Mouse (Mus musculus) hindbrain, embryonic 16.5 days (tissue): Measurements from ENCODE around the gene Cops4. TPM values are rescaled to one million over a fixed set of nuclear protein-coding genes. Genes with fewer than 3 reads are reported as not detected.

ENCODE experiments used
- ATAC-seq: fragments of 200-750 bp; cut with Nextera tagmentation; 2 replicates; pipeline ENCODE4 v1.8.0; 2017; ENCODE audit warnings: moderate TSS enrichment, moderate library complexity
- H3K27ac ChIP-seq: fragments of 300-500 bp; sonication (generic); 2 replicates; pipeline ENCODE4 v1.5.1; 2014; ENCODE audit warnings: low read depth, mild to moderate bottlenecking, control low read depth, low read length, moderate library complexity
- H3K27me3 ChIP-seq: fragments of 300-500 bp; sonication (generic); replicated peaks from 2 replicates; pipeline ENCODE4 v1.6.1; 2014; ENCODE audit warnings: low read length; ENCODE audit not compliant: control insufficient read depth, insufficient read depth
- H3K36me3 ChIP-seq: fragments of 300-500 bp; sonication (generic); 2 replicates; pipeline ENCODE4 v1.6.1; 2014; ENCODE audit warnings: mild to moderate bottlenecking, low read length, moderate library complexity, mixed read lengths; ENCODE audit not compliant: control insufficient read depth, insufficient read depth
- H3K4me1 ChIP-seq: fragments of 300-500 bp; sonication (generic); 2 replicates; pipeline ENCODE4 v1.6.1; 2014; ENCODE audit warnings: low read depth, low read length; ENCODE audit not compliant: control insufficient read depth, insufficient read depth
- H3K4me2 ChIP-seq: fragments of 300-500 bp; sonication (generic); 2 replicates; pipeline ENCODE4 v1.6.1; 2014; ENCODE audit warnings: mild to moderate bottlenecking, low read length, control low read depth, moderate library complexity
- H3K4me3 ChIP-seq: fragments of 300-500 bp; sonication (generic); 2 replicates; pipeline ENCODE4 v1.5.1; 2014; ENCODE audit warnings: mild to moderate bottlenecking, low read length, control low read depth, moderate library complexity
- H3K9ac ChIP-seq: fragments of 300-500 bp; sonication (generic); 2 replicates; pipeline ENCODE4 v1.6.1; 2014; ENCODE audit warnings: low read depth, mild to moderate bottlenecking, control low read depth, low read length, moderate library complexity
- H3K9me3 ChIP-seq: fragments of 300-500 bp; sonication (generic); 2 replicates; pipeline ENCODE4 v1.6.1; 2014; ENCODE audit warnings: mild to moderate bottlenecking, low read length, moderate library complexity; ENCODE audit not compliant: control insufficient read depth
- WGBS: fragments of 180-500 bp; shearing (Covaris S2); extraction: QIAGEN DNeasy Blood & Tissue Kit; methylation state at CpG from one replicate; pipeline ENCODE4 v1.1.7; 2014; 5-methylcytosine and 5-hydroxymethylcytosine counted together
- polyA plus RNA-seq: library from polyadenylated mRNA; unstranded; fragments of >200 nt; fragmentation: Nextera tagmentation; extraction: Ambion mirVana; gene quantifications from 2 replicates; pipeline ENCODE4 v1.2.1, GENCODE M21; 2015

Cops4 gene
- 170 and 173 TPM in 2 replicates for polyA plus RNA-seq

GRCm38 (mm10) chr5:100518049-100519026, at the start of gene Cops4:
Cops4 (plus strand) TSS chr5:100518309.
- WGBS = under 1% methylated on average over 64 of the region's 64 CpGs
- peak; percentile 100 for ATAC-seq

GRCm38 (mm10) chr5:100476328-100476727, 41.8 kb upstream of the Cops4 start:
- Histone ChIP-seq H3K9ac (no peak overlapping the region), H3K9me3 (no peaks in the 10 kb centered on the region), H3K36me3 (no peaks in the 10 kb centered on the region), H3K27ac (no peak overlapping the region), H3K4me2 (no peak overlapping the region), H3K4me3 (no peak overlapping the region), H3K4me1 (no peaks in the 10 kb centered on the region), H3K27me3 (no peaks in the 10 kb centered on the region)
- ATAC-seq = no peak
- 91% methylated on average over 3 of the region's 3 CpGs for WGBS

More at GRCm38 (mm10) chr5:100518049-100519026, at the start of gene Cops4:
- Histone ChIP-seq H3K4me1 (peaks cover 15% of the 10 kb centered on the region), H3K27ac (peak within 1 kb of the TSS; percentile 79), H3K27me3 (no peaks in the 10 kb centered on the region), H3K9me3 (no peaks in the 10 kb centered on the region), H3K4me3 (peak within 1 kb of the TSS; percentile 64), H3K4me2 (peak within 1 kb of the TSS; percentile 89), H3K9ac (peak within 1 kb of the TSS; percentile 71), H3K36me3 (no peaks in the 10 kb centered on the region)

- H3K9ac ChIP-seq = no peak overlapping the region
- 89% methylated on average over 9 of the region's 9 CpGs for WGBS
- no peak overlapping the region for H3K4me2 ChIP-seq
- no peak overlapping the region for H3K27ac ChIP-seq
- ATAC-seq = no peak
- no peaks in the 10 kb centered on the region for H3K27me3 ChIP-seq
- no peaks in the 10 kb centered on the region for H3K4me1 ChIP-seq
- no peaks in the 10 kb centered on the region for H3K36me3 ChIP-seq
- H3K9me3 ChIP-seq = no peaks in the 10 kb centered on the region
- no peak overlapping the region for H3K4me3 ChIP-seq
Measured at GRCm38 (mm10) chr5:100477604-100478003, 40.5 kb upstream of the Cops4 start.

GRCm38 (mm10) chr5:100483569-100483968, 34.5 kb upstream of the Cops4 start:
- ATAC-seq = no peak
- Histone ChIP-seq H3K36me3 (0 out of 2 replicates have a peak, but pooled peaks cover 3% of the 10 kb centered on the region), H3K9ac (no peak overlapping the region), H3K27ac (no peak overlapping the region), H3K4me3 (no peak overlapping the region), H3K4me1 (no peaks in the 10 kb centered on the region), H3K27me3 (no peaks in the 10 kb centered on the region), H3K4me2 (no peak overlapping the region), H3K9me3 (no peaks in the 10 kb centered on the region)

GRCm38 (mm10) chr5:100487120-100487519, 31.0 kb upstream of the Cops4 start:
- H3K36me3 ChIP-seq = 0 out of 2 replicates have a peak, but pooled peaks cover 3% of the 10 kb centered on the region
- H3K27me3 ChIP-seq = no peaks in the 10 kb centered on the region
- no peaks in the 10 kb centered on the region for H3K9me3 ChIP-seq
- H3K27ac ChIP-seq = no peak overlapping the region
- no peaks in the 10 kb centered on the region for H3K4me1 ChIP-seq
- WGBS = 89% methylated on average over 2 of the region's 2 CpGs
- no peak overlapping the region for H3K4me3 ChIP-seq
- H3K4me2 ChIP-seq = no peak overlapping the region
- no peak overlapping the region for H3K9ac ChIP-seq
- no peak for ATAC-seq

- Histone ChIP-seq H3K27me3 (no peaks in the 10 kb centered on the region), H3K27ac (no peak overlapping the region), H3K4me2 (no peak overlapping the region), H3K9ac (no peak overlapping the region), H3K4me1 (no peaks in the 10 kb centered on the region), H3K9me3 (no peaks in the 10 kb centered on the region), H3K36me3 (0 out of 2 replicates have a peak, but pooled peaks cover 3% of the 10 kb centered on the region), H3K4me3 (no peak overlapping the region)
- ATAC-seq = no peak
- 92% methylated on average over 3 of the region's 3 CpGs for WGBS
Measured at GRCm38 (mm10) chr5:100488231-100488630, 29.9 kb upstream of the Cops4 start.

GRCm38 (mm10) chr5:100489340-100489739, 28.8 kb upstream of the Cops4 start:
- Histone ChIP-seq H3K4me2 (no peak overlapping the region), H3K4me1 (no peaks in the 10 kb centered on the region), H3K4me3 (no peak overlapping the region), H3K27me3 (no peaks in the 10 kb centered on the region), H3K36me3 (0 out of 2 replicates have a peak, but pooled peaks cover 3% of the 10 kb centered on the region), H3K27ac (no peak overlapping the region), H3K9ac (no peak overlapping the region), H3K9me3 (no peaks in the 10 kb centered on the region)
- no peak for ATAC-seq
- 87% methylated on average over 2 of the region's 2 CpGs for WGBS

- no peaks in the 10 kb centered on the region for H3K36me3 ChIP-seq
- WGBS = 56% methylated on average over 4 of the region's 4 CpGs
- ATAC-seq = no peak
Measured at GRCm38 (mm10) chr5:100491704-100492103, 26.4 kb upstream of the Cops4 start.

GRCm38 (mm10) chr5:100498436-100499180, 19.5 kb upstream of the Cops4 start:
- peaks cover 16% of the 10 kb centered on the region for H3K4me1 ChIP-seq
- H3K27me3 ChIP-seq = no peaks in the 10 kb centered on the region
- H3K4me3 ChIP-seq = peak overlapping the region; percentile 94
- peak overlapping the region; percentile 70 for H3K27ac ChIP-seq
- peak; percentile 70 for ATAC-seq
- peak overlapping the region; percentile 79 for H3K4me2 ChIP-seq
- no peaks in the 10 kb centered on the region for H3K36me3 ChIP-seq
- peak overlapping the region; percentile 80 for H3K9ac ChIP-seq
- WGBS = under 1% methylated on average over 45 of the region's 46 CpGs
- H3K9me3 ChIP-seq = no peaks in the 10 kb centered on the region

More at GRCm38 (mm10) chr5:100491704-100492103, 26.4 kb upstream of the Cops4 start:
- Histone ChIP-seq H3K9ac (no peak overlapping the region), H3K4me1 (no peaks in the 10 kb centered on the region), H3K4me3 (no peak overlapping the region), H3K27me3 (no peaks in the 10 kb centered on the region), H3K27ac (no peak overlapping the region), H3K9me3 (no peaks in the 10 kb centered on the region), H3K4me2 (no peak overlapping the region)
